Mouse (Mus musculus) frontal cortex, postnatal 14 days (tissue): ENCODE results near the gene Nab2.
A peak's percentile ranks its signal among the peaks of the same experiment; 100 is the strongest.
"Not testable (repeated sequence)": the region's sequence is repeated elsewhere in the genome, so short reads cannot be mapped to it uniquely, and the experiment has no call there.

Experiments
- DNase-seq, 2 experiments: peaks; one replicate each; pipeline ENCODE4 v3.0.0; 2022; ENCODE audit warnings: low spot score in 2 of 2

The Nab2 gene

GRCm38 (mm10) chr10:127674046-127674655 is 5.8 kb upstream of the Nab2 start:
- no peak for DNase-seq

- no peak for DNase-seq
Observed at GRCm38 (mm10) chr10:127671276-127671675, 2.9 kb upstream of the Nab2 start.

GRCm38 (mm10) chr10:127670185-127670584 is 1.8 kb upstream of the Nab2 start:
- DNase-seq = no peak

- DNase-seq = peak in 1 of 2 experiments; percentile 57
Observed at GRCm38 (mm10) chr10:127669170-127669569, 802 bp upstream of the Nab2 start.

- DNase-seq = peak in 1 of 2 experiments; percentile 62
Observed at GRCm38 (mm10) chr10:127667269-127668092, 887 bp downstream of the Nab2 start.

- DNase-seq = peak in 1 of 2 experiments; percentile 56
Observed at GRCm38 (mm10) chr10:127666501-127667268, 1.7 kb downstream of the Nab2 start, which contains the start of gene Nemp1. Nemp1 (plus strand) TSS chr10:127666901.

- no peak for DNase-seq
Observed at GRCm38 (mm10) chr10:127665366-127666181, 2.8 kb downstream of the Nab2 start.

GRCm38 (mm10) chr10:127664891-127665290 is 3.5 kb downstream of the Nab2 start:
- no peak for DNase-seq

- DNase-seq = no peak
Observed at GRCm38 (mm10) chr10:127664166-127664565, 4.2 kb downstream of the Nab2 start.

GRCm38 (mm10) chr10:127663590-127663989 is 4.8 kb downstream of the Nab2 start:
- DNase-seq = no peak

GRCm38 (mm10) chr10:127662666-127663253 is 5.6 kb downstream of the Nab2 start:
- no peak for DNase-seq

GRCm38 (mm10) chr10:127661915-127662663 is 6.3 kb downstream of the Nab2 start:
- DNase-seq = no peak

- no peak for DNase-seq
Observed at GRCm38 (mm10) chr10:127661291-127661914, 7.0 kb downstream of the Nab2 start.

GRCm38 (mm10) chr10:127659551-127659950 is 8.8 kb downstream of the Nab2 start:
- no peak for DNase-seq

- no peak for DNase-seq
Observed at GRCm38 (mm10) chr10:127658076-127658475, 10.3 kb downstream of the Nab2 start.

- not testable (repeated sequence) for DNase-seq
Observed at GRCm38 (mm10) chr10:127657617-127658016, 10.8 kb downstream of the Nab2 start.

GRCm38 (mm10) chr10:127654970-127655579 is 13.3 kb downstream of the Nab2 start:
- no peak for DNase-seq

- DNase-seq = no peak
Observed at GRCm38 (mm10) chr10:127652906-127653638, 15.3 kb downstream of the Nab2 start.

- DNase-seq = no peak
Observed at GRCm38 (mm10) chr10:127645791-127646190, 22.6 kb downstream of the Nab2 start.
